In genomic region chr6:51333722-51334360, GRCm38 (mm10) we compare ENCODE assay signal across 8 mouse cellular contexts.
DNase-seq lines count a peak whose midpoint lies in the region; ATAC-seq and TF ChIP-seq lines count a peak whose summit lies in the region.

No protein-coding gene starts in this region.

- ATAC-seq in hindbrain, embryonic 11.5 days (ENCODE audit: low FRiP score), result no peak
- peak; percentile 44 for ATAC-seq in lung, postnatal 0 days
- no peak for ATAC-seq in frontal cortex, adult (ENCODE audit: low TSS enrichment)

- TF ChIP-seq EP300 in lung, postnatal 0 days (IDR thresholded peaks at IDR 0.05), result no peak

- H3K9ac ChIP-seq in hindbrain, embryonic 11.5 days (ENCODE audit: low read depth, low read length), result no peak overlapping the region
- no peak overlapping the region for H3K9ac ChIP-seq in lung, postnatal 0 days (replicated peaks; ENCODE audit: low read depth)

- no peak overlapping the region for H3K4me2 ChIP-seq in hindbrain, embryonic 11.5 days (replicated peaks; ENCODE audit: low read depth, low read length)
- no peak overlapping the region for H3K4me2 ChIP-seq in lung, postnatal 0 days (replicated peaks; ENCODE audit: low read depth, low read length)

- no peak overlapping the region for H3K4me3 ChIP-seq in hindbrain, embryonic 11.5 days (ENCODE audit: low read depth, low read length)
- H3K4me3 ChIP-seq in lung, postnatal 0 days (ENCODE audit: low read depth, low read length), result no peak overlapping the region

- H3K4me1 ChIP-seq in hindbrain, embryonic 11.5 days (replicated peaks; ENCODE audit: control insufficient read depth, insufficient read depth, low read length), result peaks cover 2% of the 10 kb centered on the region
- H3K4me1 ChIP-seq in lung, postnatal 0 days (ENCODE audit: insufficient read depth, low read depth, low read length), result no peaks in the 10 kb centered on the region; the same call in 1 of the 2 replicates

- H3K9me3 ChIP-seq in hindbrain, embryonic 11.5 days (ENCODE audit: control insufficient read depth, low read length), result no peaks in the 10 kb centered on the region
- no peaks in the 10 kb centered on the region for H3K9me3 ChIP-seq in lung, postnatal 0 days (ENCODE audit: low read length)

- DNase-seq in adipocyte (ENCODE audit: low spot score), result peak; percentile 71
- DNase-seq in fibroblast of lung, adult 2 months (ENCODE audit: low read depth), result peak; percentile 27
- peak; percentile 7 for DNase-seq in hindbrain, embryonic 11.5 days (ENCODE audit: low spot score)
- peak; percentile 25 for DNase-seq in lung, postnatal 0 days (ENCODE audit: low spot score)
- DNase-seq in layer of hippocampus, adult 9-11 months, result no peak
- DNase-seq in adrenal gland, postnatal 10 days, result no peak
- no peak for DNase-seq in thymus, postnatal 36 days

- no peak overlapping the region for H3K27ac ChIP-seq in hindbrain, embryonic 11.5 days (ENCODE audit: low read depth, low read length)
- no peak overlapping the region for H3K27ac ChIP-seq in lung, postnatal 0 days (ENCODE audit: low read length)

- no peaks in the 10 kb centered on the region for H3K36me3 ChIP-seq in hindbrain, embryonic 11.5 days (ENCODE audit: control insufficient read depth, insufficient read depth, low read length)
- no peaks in the 10 kb centered on the region for H3K36me3 ChIP-seq in lung, postnatal 0 days (ENCODE audit: insufficient read depth, low read length)

- 35% methylated on average over 7 of the region's 7 CpGs for WGBS in hindbrain, embryonic 11.5 days
- 43% methylated on average over 7 of the region's 7 CpGs for WGBS in lung, postnatal 0 days

- no peaks in the 10 kb centered on the region for H3K27me3 ChIP-seq in hindbrain, embryonic 11.5 days (ENCODE audit: control insufficient read depth, insufficient read depth, low read length)
- no peaks in the 10 kb centered on the region for H3K27me3 ChIP-seq in lung, postnatal 0 days (replicated peaks; ENCODE audit: insufficient read depth, low read length)

- TF ChIP-seq CTCF in lung, postnatal 0 days (IDR thresholded peaks at IDR 0.05), result no peak

Comparison
In these comparisons a context has a peak if more than half of its experiments do, and no peak if none do; other contexts are left out.
1. DNase-seq: peak in adipocyte (single experiment), fibroblast of lung, adult 2 months (single experiment), hindbrain, embryonic 11.5 days (single experiment) and lung, postnatal 0 days (single experiment); none in layer of hippocampus, adult 9-11 months (single experiment), adrenal gland, postnatal 10 days (single experiment) and thymus, postnatal 36 days (0 of 2).